Mouse (Mus musculus) lung, adult 2 months (tissue): ENCODE data around the gene Prdm2.

Experiments
- CTCF ChIP-seq: fragments of 200-500 bp; IDR thresholded peaks from 2 replicates; pipeline ENCODE4 v1.5.1; 2011; ENCODE audit warnings: mild to moderate bottlenecking, low read length, control low read depth; ENCODE audit not compliant: insufficient read depth
- POLR2A ChIP-seq: fragments of 200-500 bp; IDR thresholded peaks from 2 replicates; pipeline ENCODE4 v1.6.1; 2011; ENCODE audit warnings: low read depth, mild to moderate bottlenecking, control low read depth, low read length, borderline replicate concordance; ENCODE audit errors: extremely low read depth

DNA sequence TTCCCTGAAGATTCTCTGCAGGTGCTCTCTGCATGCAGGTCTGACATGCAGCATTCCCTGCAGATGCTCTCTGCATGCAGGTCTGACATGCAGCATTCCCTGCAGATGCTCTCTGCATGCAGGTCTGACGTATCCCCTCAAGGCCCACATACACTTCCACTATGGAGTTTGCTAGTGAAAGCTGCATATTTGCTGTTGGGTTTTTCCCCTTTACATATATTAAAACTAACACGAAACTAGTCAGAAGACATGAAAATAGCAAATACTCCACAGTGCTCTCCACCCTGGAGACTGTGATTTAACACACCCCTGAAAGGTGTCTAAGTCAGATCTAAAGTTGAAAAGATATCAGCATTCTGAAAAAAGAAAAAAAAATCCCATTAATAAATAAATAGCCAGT lies 2.8 kb downstream of the Prdm2 start:
- TF ChIP-seq POLR2A (no peak), CTCF (no peak)
